Mouse (Mus musculus): ENCODE measurements around the gene H60b.
"Not testable (repeated sequence)": the region's sequence is repeated elsewhere in the genome, so short reads cannot be mapped to it uniquely, and the experiment has no call there.

- not testable (repeated sequence) for TF ChIP-seq EP300, CTCF (IDR thresholded peaks at IDR 0.05; ENCODE audit: low read depth)
These were observed 7.1 kb downstream of the H60b start for GRCm38 (mm10) chr10:22165328-22166003.

Data from liver, postnatal 0 days (tissue).